Mouse (Mus musculus) kidney, postnatal 0 days (tissue): ENCODE results near the gene Dzip1. TPM values are rescaled to one million over a fixed set of nuclear protein-coding genes. Genes with fewer than 3 reads are reported as not detected.

ENCODE experiments used
- ATAC-seq: fragments of 200-750 bp; cut with Nextera tagmentation; replicated peaks from 2 replicates; pipeline ENCODE4 v1.8.0; 2017; ENCODE audit warnings: low read depth, moderate number of reproducible peaks, moderate TSS enrichment, moderate library complexity; ENCODE audit not compliant: low FRiP score
- DNase-seq: peaks from one replicate; pipeline ENCODE4 v3.0.0-alpha.2; 2016; ENCODE audit warnings: low spot score
- H3K27ac ChIP-seq: fragments of 300-500 bp; sonication (generic); 2 replicates; pipeline ENCODE4 v1.5.1; 2014; ENCODE audit warnings: mild to moderate bottlenecking
- H3K27me3 ChIP-seq: fragments of 300-500 bp; sonication (generic); 2 replicates; pipeline ENCODE4 v1.6.1; 2014; ENCODE audit warnings: low read length, mixed read lengths; ENCODE audit not compliant: insufficient read depth
- H3K36me3 ChIP-seq: fragments of 300-500 bp; sonication (generic); 2 replicates; pipeline ENCODE4 v1.6.1; 2014; ENCODE audit warnings: low read length, mixed read lengths; ENCODE audit not compliant: insufficient read depth
- H3K4me1 ChIP-seq: fragments of 300-500 bp; sonication (generic); replicated peaks from 2 replicates; pipeline ENCODE4 v1.6.1; 2014; ENCODE audit warnings: antibody characterized with exemption, low read length, mixed read lengths; ENCODE audit not compliant: insufficient read depth
- H3K4me2 ChIP-seq: fragments of 300-500 bp; sonication (generic); 2 replicates; pipeline ENCODE4 v1.6.1; 2014; ENCODE audit warnings: mild to moderate bottlenecking, low read length, moderate library complexity, mixed read lengths
- H3K4me3 ChIP-seq: fragments of 300-500 bp; sonication (generic); replicated peaks from 2 replicates; pipeline ENCODE4 v1.5.1; 2014; ENCODE audit warnings: low read depth, low read length
- H3K9ac ChIP-seq: fragments of 300-500 bp; sonication (generic); 2 replicates; pipeline ENCODE4 v1.6.1; 2014; ENCODE audit warnings: low read depth, low read length
- H3K9me3 ChIP-seq: fragments of 300-500 bp; sonication (generic); replicated peaks from 2 replicates; pipeline ENCODE4 v1.6.1; 2016; ENCODE audit warnings: low read length, inconsistent platforms, mixed read lengths
- CTCF ChIP-seq: IDR thresholded peaks from 2 replicates; pipeline ENCODE4 v1.5.1; 2016; ENCODE audit warnings: antibody characterized with exemption, low read depth, mild to moderate bottlenecking, moderate library complexity
- WGBS: fragments of 180-500 bp; shearing (Covaris S2); extraction: QIAGEN DNeasy Blood & Tissue Kit; methylation state at CpG from one replicate; pipeline ENCODE4 v1.1.7; 2014; 5-methylcytosine and 5-hydroxymethylcytosine counted together
- polyA plus RNA-seq: library from polyadenylated mRNA; unstranded; fragments of >200 nt; fragmentation: Nextera tagmentation; extraction: Ambion mirVana; gene quantifications from 2 replicates; pipeline ENCODE4 v1.2.1, GENCODE M21; 2015

The Dzip1 gene
- polyA plus RNA-seq, 1 experiment from 2014 or later = 10.7 TPM

DNA sequence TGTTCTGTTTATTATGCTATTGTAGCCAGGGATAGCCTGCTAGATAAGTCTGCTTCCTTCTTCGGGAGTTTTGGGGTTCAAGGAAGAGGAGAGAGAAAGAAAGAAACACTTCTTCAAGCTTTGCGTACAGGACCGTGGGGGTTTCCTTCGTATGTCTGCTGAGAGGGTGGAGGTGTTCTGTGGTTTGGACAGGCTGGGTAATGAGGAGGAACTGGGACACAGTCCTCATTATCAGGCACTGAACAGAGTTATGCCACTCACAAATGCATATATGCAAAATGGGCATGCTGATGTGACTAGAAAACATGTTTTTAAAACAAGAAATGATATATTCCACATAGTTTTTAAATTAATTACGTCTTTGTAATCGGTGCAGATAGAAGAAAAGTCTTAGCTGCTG is 68.7 kb downstream of the Dzip1 start:
- 71% methylated on average over 6 of the region's 6 CpGs for WGBS
- Histone ChIP-seq H3K4me1 (peaks cover 12% of the 10 kb centered on the region), H3K36me3 (no peaks in the 10 kb centered on the region), H3K27me3 (no peaks in the 10 kb centered on the region), H3K4me2 (no peak overlapping the region), H3K4me3 (no peak overlapping the region), H3K9me3 (no peaks in the 10 kb centered on the region), H3K9ac (no peak overlapping the region), H3K27ac (no peak overlapping the region)
- no peak for TF ChIP-seq CTCF
- no peak for ATAC-seq
- no peak for DNase-seq

DNA sequence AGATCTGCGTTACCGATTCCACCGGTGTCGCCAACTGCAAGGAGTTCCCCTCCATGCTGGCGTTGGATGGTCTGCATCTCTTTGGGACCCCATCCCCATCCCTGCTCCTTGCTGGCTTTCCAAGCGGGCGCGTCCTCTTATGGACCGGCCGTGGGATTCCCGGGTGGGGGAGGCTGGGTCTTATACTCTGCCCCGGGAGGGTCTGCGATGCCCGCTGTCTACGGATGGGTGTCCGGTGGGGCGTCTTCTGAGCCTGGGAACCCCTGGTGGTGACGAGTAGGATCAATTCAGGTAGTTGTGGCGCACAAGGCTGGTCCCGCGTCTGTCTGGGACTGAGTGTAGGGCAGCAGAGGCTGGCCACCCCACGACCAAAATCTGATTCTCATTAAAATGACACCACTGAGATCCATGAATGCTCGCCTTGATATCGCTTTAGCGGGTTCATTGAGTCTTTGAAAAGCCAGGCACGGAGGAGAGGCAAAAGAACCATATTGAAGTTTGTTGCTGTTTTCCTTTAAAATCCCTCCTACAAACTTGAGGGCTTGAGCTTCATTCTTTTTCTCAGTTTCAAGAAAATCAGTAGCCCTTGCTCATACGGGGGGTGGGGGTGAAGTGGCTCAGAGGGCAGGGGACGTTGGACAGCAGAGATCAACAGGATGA is 70.0 kb downstream of the Dzip1 start:
- Histone ChIP-seq H3K9ac (peak overlapping the region; percentile 52), H3K4me3 (peak overlapping the region; percentile 50), H3K36me3 (no peaks in the 10 kb centered on the region), H3K9me3 (no peaks in the 10 kb centered on the region), H3K4me2 (peak overlapping the region; percentile 99), H3K27me3 (no peaks in the 10 kb centered on the region), H3K4me1 (peaks cover 12% of the 10 kb centered on the region), H3K27ac (no peak overlapping the region)
- ATAC-seq (peak; percentile 33; the same call in 1 of the 2 replicates), DNase-seq (no peak)
- peak; percentile 22; the same call in 1 of the 2 replicates for TF ChIP-seq CTCF
- 2% methylated on average over 28 of the region's 28 CpGs for WGBS

DNA sequence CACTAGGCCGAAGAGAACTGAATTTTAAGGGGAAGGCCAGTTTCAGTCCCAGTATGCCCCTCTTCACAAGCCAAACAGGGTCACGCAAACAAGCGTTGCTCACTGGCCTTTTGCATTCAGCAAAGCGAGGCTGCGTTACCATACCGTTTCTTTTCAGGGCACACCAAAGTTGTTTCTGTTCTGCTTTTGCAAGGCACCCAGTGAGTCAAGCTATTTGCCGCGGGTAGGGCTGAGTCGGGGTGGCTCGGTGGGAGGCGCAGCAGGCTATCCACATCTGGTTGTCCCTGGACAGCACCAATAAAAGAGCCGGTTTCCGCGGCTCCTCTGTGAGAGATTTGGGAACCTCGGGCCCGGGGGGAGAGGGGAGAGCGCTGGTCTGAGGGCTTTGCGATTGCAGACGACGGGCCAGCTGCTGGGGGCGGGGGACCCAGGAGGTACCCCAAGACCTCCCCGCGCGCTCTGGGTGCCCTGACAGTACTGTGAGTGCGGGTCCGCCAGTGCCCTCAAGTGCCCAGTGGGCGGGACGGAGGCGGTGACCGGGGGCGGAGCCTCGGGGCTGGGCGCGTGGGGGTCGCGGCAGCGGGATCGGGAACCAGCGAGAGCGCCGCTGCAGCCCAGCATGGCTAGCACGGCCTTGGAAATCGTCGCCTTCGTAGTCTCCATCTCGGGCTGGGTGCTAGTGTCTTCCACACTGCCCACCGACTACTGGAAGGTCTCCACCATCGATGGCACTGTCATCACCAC is 70.7 kb downstream of the Dzip1 start:
- DNase-seq = peak; percentile 41
- peaks cover 12% of the 10 kb centered on the region for H3K4me1 ChIP-seq
- H3K27ac ChIP-seq = no peak overlapping the region; the same call in 1 of the 2 replicates
- peak overlapping the region; percentile 50 for H3K4me3 ChIP-seq
- H3K4me2 ChIP-seq = peak overlapping the region; percentile 99
- ATAC-seq = peak; percentile 43; the same call in 1 of the 2 replicates
- peak overlapping the region; percentile 52 for H3K9ac ChIP-seq
- H3K27me3 ChIP-seq = no peaks in the 10 kb centered on the region
- no peaks in the 10 kb centered on the region for H3K9me3 ChIP-seq
- no peaks in the 10 kb centered on the region for H3K36me3 ChIP-seq
- WGBS = 3% methylated on average over 48 of the region's 48 CpGs
- TF ChIP-seq CTCF = no peak

DNA sequence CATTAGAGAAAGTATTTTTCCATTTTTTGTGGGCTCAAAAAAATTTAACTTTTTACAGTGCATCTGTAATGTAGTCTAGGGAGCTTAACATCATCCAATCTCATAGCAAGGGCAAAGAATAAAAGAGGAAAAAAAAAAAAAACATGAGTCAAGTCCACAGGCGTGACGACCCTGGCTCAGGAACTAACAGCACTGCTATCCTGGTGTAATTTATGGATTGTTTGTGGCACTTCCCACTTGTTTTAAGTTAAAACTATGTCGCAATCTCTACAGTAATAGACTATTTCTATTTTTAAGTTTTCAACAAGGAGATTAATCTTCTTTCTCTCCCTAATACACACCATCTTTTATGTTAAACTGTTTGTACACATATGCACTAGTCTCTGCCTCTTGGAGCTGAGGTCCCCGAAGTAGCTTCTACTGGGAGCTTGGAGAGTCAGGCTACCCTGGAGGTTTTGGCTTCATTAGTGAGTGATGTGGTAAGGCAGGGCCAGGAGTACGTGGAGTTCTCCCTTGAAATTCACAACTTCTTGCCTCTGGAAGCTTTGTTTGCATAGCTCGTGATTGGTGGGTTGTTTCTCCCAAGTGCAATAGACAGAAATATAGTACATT is 73.7 kb downstream of the Dzip1 start:
- H3K36me3 ChIP-seq = no peaks in the 10 kb centered on the region
- no peak overlapping the region for H3K9ac ChIP-seq
- WGBS = 22% methylated on average over 6 of the region's 6 CpGs

DNA sequence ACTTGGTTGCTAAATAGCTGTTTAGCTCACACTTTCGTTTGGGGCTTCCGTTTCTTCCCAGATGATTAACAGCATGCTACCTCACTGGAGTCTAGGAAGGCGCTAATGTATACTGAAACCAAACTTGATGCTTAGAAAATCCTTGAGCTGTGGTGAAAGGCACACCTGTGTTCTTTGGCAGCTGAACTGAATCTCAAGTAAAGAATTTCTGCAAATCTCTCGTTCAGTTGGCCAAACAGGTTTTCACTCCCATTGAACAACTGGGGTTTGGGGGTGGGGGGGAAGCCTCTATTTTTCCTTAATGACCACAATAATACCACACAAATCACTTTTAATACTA is 74.6 kb downstream of the Dzip1 start:
- Histone ChIP-seq H3K9me3 (no peaks in the 10 kb centered on the region), H3K27ac (no peak overlapping the region), H3K4me2 (no peak overlapping the region), H3K4me1 (peaks cover 12% of the 10 kb centered on the region), H3K27me3 (no peaks in the 10 kb centered on the region), H3K9ac (no peak overlapping the region), H3K36me3 (no peaks in the 10 kb centered on the region), H3K4me3 (no peak overlapping the region)
- TF ChIP-seq CTCF = no peak
- WGBS = 44% methylated on average over 4 of the region's 4 CpGs
- DNase-seq (no peak), ATAC-seq (no peak)

More for the DNA sequence above, 73.7 kb downstream of the Dzip1 start:
- ATAC-seq (no peak), DNase-seq (no peak)
- H3K9me3 ChIP-seq = no peaks in the 10 kb centered on the region
- H3K27ac ChIP-seq = no peak overlapping the region
- peaks cover 12% of the 10 kb centered on the region for H3K4me1 ChIP-seq
- H3K4me3 ChIP-seq = no peak overlapping the region
- TF ChIP-seq CTCF = no peak
- H3K27me3 ChIP-seq = no peaks in the 10 kb centered on the region
- no peak overlapping the region for H3K4me2 ChIP-seq

DNA sequence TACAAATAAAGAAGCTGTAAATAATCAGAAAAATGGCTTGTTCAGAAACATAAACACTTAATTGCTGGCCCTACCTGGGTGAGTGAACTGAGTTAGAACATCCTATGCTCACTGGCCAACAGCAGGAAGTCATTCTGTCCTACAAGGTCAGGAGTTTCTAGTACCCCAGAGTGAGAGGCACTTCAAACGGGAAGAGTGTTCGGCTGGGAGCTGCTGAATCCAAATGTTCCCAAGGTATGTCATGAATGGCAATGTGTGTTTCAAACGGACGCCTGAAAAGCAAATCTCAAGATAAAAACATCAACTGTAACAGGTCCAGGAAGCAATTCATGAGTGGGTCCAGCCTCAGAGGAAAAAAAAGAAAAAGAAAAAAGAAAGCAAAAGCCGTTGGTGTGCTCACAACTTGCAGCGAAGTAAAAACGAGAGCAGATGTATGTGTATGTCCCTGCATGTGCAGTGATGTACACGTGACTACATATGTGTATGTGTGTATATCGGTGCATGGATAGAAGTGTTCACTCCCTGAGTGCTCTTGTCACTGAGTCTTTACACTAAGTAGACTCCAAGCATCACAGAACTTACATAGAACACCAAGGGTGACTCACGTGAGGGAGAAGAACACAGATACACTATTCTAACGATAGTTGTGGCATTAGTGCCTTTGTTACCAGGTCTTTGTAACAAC is 75.1 kb downstream of the Dzip1 start:
- 73% methylated on average over 11 of the region's 11 CpGs for WGBS
- DNase-seq (no peak), ATAC-seq (no peak)
- Histone ChIP-seq H3K4me1 (peaks cover 8% of the 10 kb centered on the region), H3K36me3 (no peaks in the 10 kb centered on the region), H3K27ac (no peak overlapping the region), H3K9ac (no peak overlapping the region), H3K4me2 (no peak overlapping the region), H3K27me3 (no peaks in the 10 kb centered on the region), H3K9me3 (no peaks in the 10 kb centered on the region), H3K4me3 (no peak overlapping the region)
- TF ChIP-seq CTCF = no peak
